Mouse (Mus musculus): Measurements from ENCODE around the gene Kcna5. TPM values are rescaled to one million over a fixed set of nuclear protein-coding genes. Genes with fewer than 3 reads are reported as not detected.

The Kcna5 gene
- polyA plus RNA-seq, 1 experiment from 2014 or later = 3.5 TPM

- Histone ChIP-seq H3K9me3 (ENCODE audit: control insufficient read depth, low read length) (no peaks in the 10 kb centered on the region), H3K36me3 (ENCODE audit: control insufficient read depth, insufficient read depth, low read length) (no peaks in the 10 kb centered on the region), H3K27ac (replicated peaks; ENCODE audit: low read depth, low read length) (no peak overlapping the region), H3K4me1 (ENCODE audit: control insufficient read depth, insufficient read depth, low read length) (peaks cover 11% of the 10 kb centered on the region; the same call in 1 of the 2 replicates), H3K4me2 (ENCODE audit: low read length) (no peak overlapping the region), H3K9ac (replicated peaks; ENCODE audit: low read length) (no peak overlapping the region), H3K4me3 (replicated peaks; ENCODE audit: low read depth, low read length) (no peak overlapping the region), H3K27me3 (ENCODE audit: control insufficient read depth, insufficient read depth, low read length) (no peaks in the 10 kb centered on the region)
- DNase-seq = peak; percentile 82
- WGBS = 44% methylated on average over 5 of the region's 5 CpGs
- ATAC-seq (ENCODE audit: low FRiP score, low TSS enrichment) = no peak
Observed at GRCm38 (mm10) chr6:126497878-126498277, 37.3 kb downstream of the Kcna5 start.

- Histone ChIP-seq H3K9me3 (ENCODE audit: control insufficient read depth, low read length) (no peaks in the 10 kb centered on the region), H3K4me3 (replicated peaks; ENCODE audit: low read depth, low read length) (no peak overlapping the region), H3K4me1 (ENCODE audit: control insufficient read depth, insufficient read depth, low read length) (peaks cover 7% of the 10 kb centered on the region; the same call in 1 of the 2 replicates), H3K27ac (replicated peaks; ENCODE audit: low read depth, low read length) (no peak overlapping the region), H3K9ac (replicated peaks; ENCODE audit: low read length) (no peak overlapping the region), H3K36me3 (ENCODE audit: control insufficient read depth, insufficient read depth, low read length) (no peaks in the 10 kb centered on the region), H3K27me3 (ENCODE audit: control insufficient read depth, insufficient read depth, low read length) (no peaks in the 10 kb centered on the region), H3K4me2 (ENCODE audit: low read length) (no peak overlapping the region)
- 25% methylated on average over 6 of the region's 6 CpGs for WGBS
- DNase-seq (peak; percentile 64), ATAC-seq (ENCODE audit: low FRiP score, low TSS enrichment) (no peak)
Observed at GRCm38 (mm10) chr6:126497173-126497839, 37.9 kb downstream of the Kcna5 start.

GRCm38 (mm10) chr6:126487136-126487535 lies 48.1 kb downstream of the Kcna5 start:
- ATAC-seq (ENCODE audit: low FRiP score, low TSS enrichment) = no peak
- Histone ChIP-seq H3K9ac (replicated peaks; ENCODE audit: low read length) (no peak overlapping the region), H3K27ac (replicated peaks; ENCODE audit: low read depth, low read length) (no peak overlapping the region), H3K27me3 (ENCODE audit: control insufficient read depth, insufficient read depth, low read length) (no peaks in the 10 kb centered on the region), H3K4me1 (ENCODE audit: control insufficient read depth, insufficient read depth, low read length) (no peaks in the 10 kb centered on the region), H3K4me3 (replicated peaks; ENCODE audit: low read depth, low read length) (no peak overlapping the region), H3K36me3 (ENCODE audit: control insufficient read depth, insufficient read depth, low read length) (no peaks in the 10 kb centered on the region), H3K4me2 (ENCODE audit: low read length) (no peak overlapping the region), H3K9me3 (ENCODE audit: control insufficient read depth, low read length) (no peaks in the 10 kb centered on the region)
- no peak for DNase-seq
- 14% methylated on average over 4 of the region's 4 CpGs for WGBS

GRCm38 (mm10) chr6:126484887-126485286 lies 50.3 kb downstream of the Kcna5 start:
- H3K27me3 ChIP-seq (ENCODE audit: control insufficient read depth, insufficient read depth, low read length) = no peaks in the 10 kb centered on the region
- no peak overlapping the region for H3K4me2 ChIP-seq (ENCODE audit: low read length)
- 58% methylated on average over 4 of the region's 4 CpGs for WGBS
- no peaks in the 10 kb centered on the region for H3K36me3 ChIP-seq (ENCODE audit: control insufficient read depth, insufficient read depth, low read length)
- no peaks in the 10 kb centered on the region for H3K4me1 ChIP-seq (ENCODE audit: control insufficient read depth, insufficient read depth, low read length)
- no peak for ATAC-seq (ENCODE audit: low FRiP score, low TSS enrichment)
- no peaks in the 10 kb centered on the region for H3K9me3 ChIP-seq (ENCODE audit: control insufficient read depth, low read length)
- H3K9ac ChIP-seq (replicated peaks; ENCODE audit: low read length) = no peak overlapping the region
- no peak overlapping the region for H3K4me3 ChIP-seq (replicated peaks; ENCODE audit: low read depth, low read length)
- H3K27ac ChIP-seq (replicated peaks; ENCODE audit: low read depth, low read length) = no peak overlapping the region
- DNase-seq = no peak

- Histone ChIP-seq H3K4me3 (replicated peaks; ENCODE audit: low read depth, low read length) (no peak overlapping the region), H3K27me3 (ENCODE audit: control insufficient read depth, insufficient read depth, low read length) (no peaks in the 10 kb centered on the region), H3K9ac (replicated peaks; ENCODE audit: low read length) (no peak overlapping the region), H3K36me3 (ENCODE audit: control insufficient read depth, insufficient read depth, low read length) (no peaks in the 10 kb centered on the region), H3K27ac (replicated peaks; ENCODE audit: low read depth, low read length) (no peak overlapping the region), H3K4me1 (ENCODE audit: control insufficient read depth, insufficient read depth, low read length) (no peaks in the 10 kb centered on the region), H3K9me3 (ENCODE audit: control insufficient read depth, low read length) (no peaks in the 10 kb centered on the region), H3K4me2 (ENCODE audit: low read length) (no peak overlapping the region)
- WGBS = 87% methylated on average over 11 of the region's 11 CpGs
- DNase-seq = no peak
- no peak for ATAC-seq (ENCODE audit: low FRiP score, low TSS enrichment)
Observed at GRCm38 (mm10) chr6:126483264-126483867, 51.8 kb downstream of the Kcna5 start.

Other genes starting within 250 kb of the Kcna5 start
- 0.95 and 1.8 TPM in 2 replicates for gene Kcna1, start 111.0 kb upstream of the Kcna5 start, polyA plus RNA-seq (2014; fragmentation: Nextera tagmentation; extraction: Ambion mirVana)
- 13.3 and 14.3 TPM in 2 replicates for gene Kcna6, start 205.3 kb upstream of the Kcna5 start, polyA plus RNA-seq (2014; fragmentation: Nextera tagmentation; extraction: Ambion mirVana)